Mouse (Mus musculus): ENCODE measurements around the gene Ptpn7.

- no peak for TF ChIP-seq POLR2A (IDR thresholded peaks at IDR 0.05; ENCODE audit: low read depth, low read length)
- TF ChIP-seq CTCF (conservative IDR thresholded peaks at IDR 0.05 in 1 of 2, IDR thresholded peaks at IDR 0.05 in 1 of 2; ENCODE audit: low read depth in 2 of 2, low read length in 2 of 2) = no peak
These were observed 15.2 kb downstream of the Ptpn7 start for GRCm38 (mm10) chr1:135147702-135148058.

Data from CH12.LX (cell line).